Comparison of ENCODE assay signal across 23 mouse cellular contexts in genomic region chr11:24239631-24240030, GRCm38 (mm10).
DNase-seq lines count a peak whose midpoint lies in the region; ATAC-seq and TF ChIP-seq lines count a peak whose summit lies in the region.
"Had no signal": no experiment of that assay in that cellular context is flagged by ENCODE, and none has a peak within 500 bp of the region (broad histone marks: within the 10 kb centered on the region; RNA-seq: fewer than 3 reads in every experiment).

No protein-coding gene starts in this region.

- H3K4me3 ChIP-seq in heart, embryonic 11.5 days (ENCODE audit: low read depth, low read length), result no peak overlapping the region
- no peak overlapping the region for H3K4me3 ChIP-seq in heart, embryonic 14.5 days (ENCODE audit: control insufficient read depth in 1 of 2, insufficient read depth in 1 of 2, low read depth in 1 of 2, low read length in 2 of 2)
- no peak overlapping the region for H3K4me3 ChIP-seq in lung, postnatal 0 days (ENCODE audit: low read depth, low read length)
- H3K4me3 ChIP-seq: embryonic facial prominence, embryonic 12.5 days; embryonic facial prominence, embryonic 15.5 days; hindbrain, embryonic 12.5 days; hindbrain, embryonic 15.5 days had no signal

- 44% methylated on average over 6 of the region's 6 CpGs for WGBS in heart, embryonic 11.5 days (ENCODE audit: insufficient replicate concordance)
- WGBS in heart, embryonic 14.5 days, result 25% methylated on average over 6 of the region's 6 CpGs
- WGBS in lung, postnatal 0 days, result 55% methylated on average over 6 of the region's 6 CpGs

- H3K4me1 ChIP-seq in heart, embryonic 11.5 days (ENCODE audit: control insufficient read depth, insufficient read depth, low read length), result peaks cover 14% of the 10 kb centered on the region
- H3K4me1 ChIP-seq in heart, embryonic 14.5 days (ENCODE audit: control insufficient read depth in 2 of 2, insufficient read depth in 2 of 2, low read length in 2 of 2), result peaks cover 14 to 41% of the 10 kb centered on the region in 2 experiments
- H3K4me1 ChIP-seq in lung, postnatal 0 days (ENCODE audit: insufficient read depth, low read depth, low read length), result no peaks in the 10 kb centered on the region
- H3K4me1 ChIP-seq: hindbrain, embryonic 15.5 days had no signal

- no peak for ATAC-seq in heart, embryonic 11.5 days (replicated peaks; ENCODE audit: insufficient number of reproducible peaks, low FRiP score, low TSS enrichment)
- ATAC-seq in heart, embryonic 14.5 days (ENCODE audit: insufficient number of reproducible peaks, insufficient read depth, low FRiP score, low read depth), result 0 out of 2 replicates have a peak, but pooled peaks have one; percentile 49
- peak; percentile 72 for ATAC-seq in lung, postnatal 0 days
- ATAC-seq: CD4-positive, CD25-positive, alpha-beta regulatory T cell, adult 4 months; forebrain, embryonic 14.5 days; forebrain, postnatal 0 days; intestine, postnatal 0 days had no signal

- no peak for TF ChIP-seq CTCF in lung, postnatal 0 days (IDR thresholded peaks at IDR 0.05)

- no peaks in the 10 kb centered on the region for H3K36me3 ChIP-seq in heart, embryonic 11.5 days (ENCODE audit: control insufficient read depth, insufficient read depth, low read length)
- H3K36me3 ChIP-seq in heart, embryonic 14.5 days (ENCODE audit: control insufficient read depth, insufficient read depth, low read length), result no peaks in the 10 kb centered on the region
- H3K36me3 ChIP-seq in lung, postnatal 0 days (ENCODE audit: insufficient read depth, low read length), result no peaks in the 10 kb centered on the region
- H3K36me3 ChIP-seq: embryonic facial prominence, embryonic 12.5 days; embryonic facial prominence, embryonic 15.5 days; hindbrain, embryonic 12.5 days; hindbrain, embryonic 15.5 days had no signal

- H3K4me2 ChIP-seq in heart, embryonic 11.5 days, result no peak overlapping the region
- H3K4me2 ChIP-seq in heart, embryonic 14.5 days (ENCODE audit: low read length), result no peak overlapping the region
- no peak overlapping the region for H3K4me2 ChIP-seq in lung, postnatal 0 days (replicated peaks; ENCODE audit: low read depth, low read length)
- H3K4me2 ChIP-seq: embryonic facial prominence, embryonic 12.5 days; embryonic facial prominence, embryonic 15.5 days; hindbrain, embryonic 12.5 days; hindbrain, embryonic 15.5 days had no signal

- intact Hi-C loops in heart, postnatal 10 days (cut with DNase I), result loop anchor here (5.0 kb wide), 2 partner anchors 57 to 137 kb away; no protein-coding TSS in a partner anchor

- no peaks in the 10 kb centered on the region for H3K9me3 ChIP-seq in heart, embryonic 11.5 days (replicated peaks; ENCODE audit: control insufficient read depth, low read length)
- no peaks in the 10 kb centered on the region for H3K9me3 ChIP-seq in heart, embryonic 14.5 days (ENCODE audit: control insufficient read depth, low read length)
- H3K9me3 ChIP-seq in lung, postnatal 0 days (ENCODE audit: low read length), result no peaks in the 10 kb centered on the region
- H3K9me3 ChIP-seq: embryonic facial prominence, embryonic 12.5 days; embryonic facial prominence, embryonic 15.5 days; hindbrain, embryonic 12.5 days; hindbrain, embryonic 15.5 days had no signal

- no peak for TF ChIP-seq EP300 in lung, postnatal 0 days (IDR thresholded peaks at IDR 0.05)

- DNase-seq in heart, postnatal 10 days, result no peak
- DNase-seq in heart, adult 9 months (ENCODE audit: low spot score in 2 of 2), result no peak
- peak; percentile 41 for DNase-seq in lung, postnatal 0 days (ENCODE audit: low spot score)
- DNase-seq in lung, postnatal 4 days, result no peak
- no peak for DNase-seq in frontal cortex, postnatal 36 days (ENCODE audit: low spot score in 2 of 2)
- DNase-seq: adrenal gland, adult 2 months; adrenal gland, postnatal 14 days; cerebellum, adult 11 months; cerebellum, adult 2 months; cerebellum, adult 9-11 months; cerebellum, postnatal 25 days; forebrain, postnatal 0 days; gastrocnemius, postnatal 25 days; kidney, adult 2 months had no signal

- no peaks in the 10 kb centered on the region for H3K27me3 ChIP-seq in heart, embryonic 11.5 days (ENCODE audit: control insufficient read depth, insufficient read depth, low read length)
- H3K27me3 ChIP-seq in heart, embryonic 14.5 days (ENCODE audit: control insufficient read depth, insufficient read depth, low read length), result no peaks in the 10 kb centered on the region
- H3K27me3 ChIP-seq in lung, postnatal 0 days (replicated peaks; ENCODE audit: insufficient read depth, low read length), result no peaks in the 10 kb centered on the region
- H3K27me3 ChIP-seq: embryonic facial prominence, embryonic 12.5 days; embryonic facial prominence, embryonic 15.5 days; hindbrain, embryonic 12.5 days; hindbrain, embryonic 15.5 days had no signal

- H3K27ac ChIP-seq in heart, embryonic 11.5 days (ENCODE audit: low read depth, low read length), result peak overlapping the region; percentile 17; the same call in 1 of the 2 replicates
- peak overlapping the region; percentile 63 to 74 for H3K27ac ChIP-seq in heart, embryonic 14.5 days (replicated peaks in 1 of 2; ENCODE audit: control insufficient read depth in 1 of 2, insufficient read depth in 1 of 2, low read depth in 2 of 2, low read length in 2 of 2)
- H3K27ac ChIP-seq in lung, postnatal 0 days (ENCODE audit: low read length), result no peak overlapping the region
- H3K27ac ChIP-seq: embryonic facial prominence, embryonic 12.5 days; embryonic facial prominence, embryonic 15.5 days; hindbrain, embryonic 12.5 days; hindbrain, embryonic 15.5 days had no signal

- H3K9ac ChIP-seq in heart, embryonic 11.5 days (ENCODE audit: low read depth, low read length), result no peak overlapping the region
- no peak overlapping the region for H3K9ac ChIP-seq in heart, embryonic 14.5 days (ENCODE audit: low read length)
- H3K9ac ChIP-seq in lung, postnatal 0 days (replicated peaks; ENCODE audit: low read depth), result no peak overlapping the region
- H3K9ac ChIP-seq: embryonic facial prominence, embryonic 12.5 days; embryonic facial prominence, embryonic 15.5 days; forebrain, postnatal 0 days; hindbrain, embryonic 12.5 days; hindbrain, embryonic 15.5 days had no signal
